Mouse (Mus musculus) liver, adult 2 months (tissue): ENCODE data around the gene Nbr1.

Experiments used
- CTCF ChIP-seq: fragments of 200-500 bp; IDR thresholded peaks from 2 replicates; pipeline ENCODE4 v1.5.1; 2011; ENCODE audit warnings: low read depth, low read length, control low read depth
- POLR2A ChIP-seq: fragments of 200-500 bp; IDR thresholded peaks from 2 replicates; pipeline ENCODE4 v1.6.1; 2011; ENCODE audit warnings: low read length, control low read depth; ENCODE audit not compliant: insufficient read depth; ENCODE audit errors: extremely low read depth

GRCm38 (mm10) chr11:101616948-101617767 is 65.2 kb downstream of the Nbr1 start:
- TF ChIP-seq CTCF: no peak
- no peak for TF ChIP-seq POLR2A
